Mouse (Mus musculus) liver, adult 2 months (tissue): ENCODE measurements around the gene Zup1.

ENCODE experiments used
- CTCF ChIP-seq: fragments of 200-500 bp; IDR thresholded peaks from 2 replicates; pipeline ENCODE4 v1.5.1; 2011; ENCODE audit warnings: low read depth, low read length, control low read depth
- POLR2A ChIP-seq: fragments of 200-500 bp; IDR thresholded peaks from 2 replicates; pipeline ENCODE4 v1.6.1; 2011; ENCODE audit warnings: low read length, control low read depth; ENCODE audit not compliant: insufficient read depth; ENCODE audit errors: extremely low read depth

- no peak for TF ChIP-seq POLR2A
- no peak for TF ChIP-seq CTCF
Measured at GRCm38 (mm10) chr10:33945390-33945789, 5.7 kb downstream of the Zup1 start.
